Mouse (Mus musculus): Measurements from ENCODE around the gene Nrf1.
A peak's percentile ranks its signal among the peaks of the same experiment; 100 is the strongest.

Nrf1 gene

DNA sequence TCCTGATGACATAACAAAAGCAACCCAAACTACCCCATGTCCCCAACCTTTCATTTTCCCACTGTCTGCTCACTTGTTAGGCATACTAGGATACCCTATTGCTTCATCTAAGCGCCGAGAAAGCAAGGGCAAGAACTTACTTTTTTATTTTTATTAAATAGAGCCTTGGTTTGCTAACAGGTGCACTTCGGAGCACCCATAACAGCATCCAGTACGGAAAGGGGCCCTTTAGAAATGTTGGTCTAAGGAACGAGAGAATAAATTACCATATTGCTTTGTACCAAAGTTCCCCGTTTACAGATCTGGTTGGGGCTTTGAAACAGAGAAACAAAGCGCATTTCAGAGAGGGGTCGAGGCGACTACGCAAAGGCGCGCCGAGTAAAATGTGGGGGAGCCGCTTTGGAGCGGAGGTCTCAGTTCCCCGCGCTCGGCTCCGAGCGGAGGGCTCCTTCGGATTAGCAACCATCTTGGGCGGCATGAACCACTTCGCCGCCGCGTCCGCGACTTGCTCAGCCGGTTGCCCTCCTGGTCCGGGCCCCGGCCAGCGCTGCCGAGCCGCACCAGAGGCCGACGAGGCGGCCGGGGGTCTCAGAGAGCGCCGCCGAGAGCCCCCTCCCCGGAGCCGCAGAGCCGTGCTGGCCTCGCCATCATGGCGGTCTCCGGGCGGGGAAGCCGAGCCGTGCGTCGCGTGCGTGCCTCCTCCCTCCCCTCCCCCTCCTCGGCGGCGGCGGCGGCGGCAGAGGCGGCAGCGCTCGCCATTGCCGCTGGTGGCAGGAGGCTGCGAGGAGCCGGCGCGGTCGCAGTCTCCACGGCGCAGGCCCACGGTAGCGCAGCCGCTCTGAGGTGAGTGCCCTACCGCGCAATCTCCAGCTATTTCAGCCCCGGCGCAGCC, at the start of gene Nrf1:
TSS of gene Nrf1 (plus strand) at position 718 of the 892 bp plus-strand sequence.
- peak; percentile 94 for DNase-seq

- peak; percentile 31 for DNase-seq
Observed at GRCm38 (mm10) chr6:29998140-29998539, 49.6 kb upstream of the Nrf1 start.

DNA sequence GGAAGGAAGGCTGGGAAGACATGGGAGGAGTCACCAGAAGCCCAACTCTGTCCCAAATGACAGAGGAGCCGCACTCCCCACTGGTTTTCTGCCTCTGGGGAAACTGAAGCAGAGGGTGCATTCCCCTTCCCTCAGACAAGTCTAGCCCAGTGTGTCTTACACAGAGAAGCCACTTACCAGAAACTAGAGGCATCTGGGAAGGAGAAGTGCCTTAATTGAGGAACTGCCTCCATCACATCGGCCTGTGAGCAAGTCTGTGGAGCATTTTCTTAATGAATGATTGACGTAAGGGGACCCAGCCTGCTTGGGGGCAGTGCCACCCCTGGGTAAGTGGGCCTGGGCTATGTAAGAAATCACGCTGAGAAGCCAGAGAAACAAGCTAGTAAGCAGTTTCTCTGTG, 49.0 kb upstream of the Nrf1 start:
- DNase-seq: no peak

GRCm38 (mm10) chr6:30002628-30003027, 45.2 kb upstream of the Nrf1 start:
- DNase-seq: no peak

- no peak for DNase-seq
Observed at GRCm38 (mm10) chr6:30005851-30006250, 41.9 kb upstream of the Nrf1 start.

- DNase-seq: no peak
Observed at GRCm38 (mm10) chr6:30009204-30009603, 38.6 kb upstream of the Nrf1 start.

GRCm38 (mm10) chr6:30013520-30013919, 34.3 kb upstream of the Nrf1 start:
- DNase-seq: no peak

GRCm38 (mm10) chr6:30014187-30014864, 33.5 kb upstream of the Nrf1 start:
- DNase-seq: no peak

DNA sequence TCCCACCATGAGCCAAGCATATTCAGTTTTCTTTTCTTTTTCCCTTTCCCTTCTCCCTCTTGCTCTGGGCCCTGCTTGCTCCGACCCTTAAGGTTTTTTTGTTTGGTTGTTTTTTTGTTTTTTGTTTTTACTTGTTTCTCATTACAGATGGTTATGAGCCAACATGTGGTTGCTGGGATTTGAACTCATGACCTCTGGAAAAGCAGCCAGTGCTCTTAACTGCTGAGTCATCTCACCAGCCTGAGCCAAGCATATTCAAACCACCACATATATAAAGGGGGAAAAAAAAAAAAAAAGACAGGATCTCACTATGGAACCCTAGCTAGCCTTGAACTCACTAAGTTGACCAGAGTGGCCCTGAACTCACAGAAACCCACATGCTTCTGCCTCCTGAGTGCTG, 26.5 kb upstream of the Nrf1 start:
- no peak for DNase-seq

DNA sequence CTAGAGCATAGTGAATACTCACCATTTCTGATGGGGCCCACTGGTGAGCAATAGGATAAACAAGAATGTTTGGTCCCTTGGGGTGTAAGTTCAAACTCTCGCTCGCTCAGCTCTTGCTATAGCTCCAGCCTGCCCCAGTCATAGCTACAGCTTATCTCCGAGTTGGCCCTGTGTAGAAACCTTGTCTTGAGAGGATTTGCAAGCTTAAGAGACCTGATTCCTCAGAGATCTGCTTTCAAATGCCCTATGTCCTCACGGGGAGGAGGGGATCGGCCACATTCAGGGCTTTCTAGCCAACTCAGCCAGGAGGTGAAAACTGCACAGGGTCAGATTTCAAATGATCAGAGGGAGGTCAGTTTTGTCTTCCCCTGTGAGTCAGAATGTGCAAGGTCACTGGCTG, 26.1 kb upstream of the Nrf1 start:
- no peak for DNase-seq

GRCm38 (mm10) chr6:30026799-30027198, 21.0 kb upstream of the Nrf1 start:
- DNase-seq: peak; percentile 88

GRCm38 (mm10) chr6:30028358-30028757, 19.4 kb upstream of the Nrf1 start:
- DNase-seq: no peak

- DNase-seq: no peak
Observed at GRCm38 (mm10) chr6:30035112-30035511, 12.7 kb upstream of the Nrf1 start.

DNA sequence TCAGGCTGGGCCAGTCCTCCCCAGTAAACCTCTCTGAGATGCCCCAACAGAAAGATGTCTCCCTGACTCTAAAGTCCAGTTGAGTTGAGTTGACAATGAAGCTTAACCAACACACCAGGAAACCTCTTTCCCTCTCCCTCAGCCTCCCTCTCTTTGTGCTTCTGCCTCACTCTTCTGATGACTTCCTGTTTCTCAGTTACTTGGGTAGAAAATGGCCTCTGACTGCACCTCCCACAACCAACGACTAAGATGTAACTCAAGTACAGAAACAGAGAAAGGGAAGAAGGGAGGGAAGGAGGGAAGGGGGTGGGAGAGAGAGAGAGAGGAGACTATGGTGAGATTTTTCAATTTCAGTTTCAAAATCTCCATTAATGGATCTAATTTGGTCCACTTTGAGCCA, 6.3 kb upstream of the Nrf1 start:
- DNase-seq: no peak

DNA sequence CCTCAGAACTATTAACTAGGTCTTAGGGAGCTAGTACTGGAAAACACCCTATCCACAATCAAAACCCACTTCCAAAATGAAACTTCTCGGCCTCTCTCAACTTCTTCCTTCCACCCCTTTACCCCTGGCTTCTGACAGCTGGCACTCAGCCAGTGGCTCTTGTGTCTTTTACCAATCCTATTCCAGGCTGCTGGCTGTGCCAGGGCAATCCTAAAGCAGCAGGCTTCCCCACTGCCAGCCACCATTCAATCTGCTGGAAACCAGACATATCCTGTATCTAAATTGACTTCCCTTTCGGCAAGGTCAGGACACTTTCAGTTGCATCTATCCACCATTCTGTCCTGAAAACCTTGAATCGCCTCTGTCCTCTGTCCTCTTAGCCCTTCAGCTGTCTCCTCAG, 5.3 kb upstream of the Nrf1 start:
- peak; percentile 24 for DNase-seq

DNA sequence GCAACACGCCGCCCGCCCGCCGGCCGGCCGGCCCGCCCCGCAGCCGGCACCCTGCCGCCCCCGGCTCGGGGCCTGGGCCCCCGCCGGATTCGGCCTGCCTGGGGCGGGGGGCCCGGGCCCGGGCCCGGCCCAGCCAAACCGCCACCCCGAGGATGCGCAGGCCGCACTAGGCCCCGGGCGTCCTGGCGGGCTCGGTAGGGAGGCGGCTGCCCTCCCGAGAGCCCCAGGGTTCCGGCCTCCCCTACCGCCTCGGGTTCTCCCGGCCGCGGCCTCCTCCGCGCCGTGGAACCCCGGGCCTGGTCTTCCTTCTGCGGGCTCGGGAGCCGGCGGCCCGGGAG, 344 bp downstream of the Nrf1 start:
- DNase-seq: no peak

GRCm38 (mm10) chr6:30048501-30049353, 939 bp downstream of the Nrf1 start:
- DNase-seq: peak; percentile 73

DNA sequence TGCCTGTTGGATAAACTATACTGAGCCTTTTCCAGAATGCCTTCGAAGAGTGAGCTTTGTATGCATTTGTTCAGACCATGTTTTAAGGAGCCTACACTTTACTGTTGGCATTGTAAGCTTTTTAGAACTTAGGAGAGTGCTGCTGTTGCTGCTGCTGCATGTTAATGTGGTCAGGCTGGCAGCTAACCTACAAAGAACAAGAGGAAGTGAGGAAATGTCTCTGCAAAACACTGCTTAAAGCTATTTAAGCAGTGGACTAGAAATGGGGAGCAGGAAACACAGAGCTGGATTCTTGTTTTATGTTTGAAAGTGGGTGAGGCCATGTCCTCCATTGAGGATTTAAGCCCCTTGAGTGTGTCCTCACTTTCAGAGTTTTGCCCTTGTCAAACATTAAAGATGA, 5.3 kb downstream of the Nrf1 start:
- DNase-seq: no peak

DNA sequence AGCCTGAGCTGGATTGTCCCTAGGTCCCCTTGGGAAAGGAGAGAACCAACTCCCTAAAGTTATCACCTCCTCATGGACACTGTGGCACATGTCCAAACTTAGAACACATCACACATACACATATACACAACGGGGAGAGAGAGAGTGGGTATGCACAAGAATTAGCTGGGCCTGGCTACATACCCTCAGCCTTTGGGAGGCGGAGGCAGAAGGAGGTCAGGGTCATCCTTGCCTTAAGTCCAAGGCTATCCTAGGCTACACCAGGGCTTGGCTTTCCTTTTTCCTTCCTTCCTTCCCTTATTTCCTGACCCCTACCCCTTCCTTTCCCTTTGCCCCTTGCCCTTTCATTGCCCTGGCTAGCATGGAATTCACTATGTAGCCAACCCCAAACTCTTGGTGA, 14.8 kb downstream of the Nrf1 start:
- DNase-seq: no peak

- no peak for DNase-seq
Observed at GRCm38 (mm10) chr6:30065369-30065768, 17.6 kb downstream of the Nrf1 start.

DNA sequence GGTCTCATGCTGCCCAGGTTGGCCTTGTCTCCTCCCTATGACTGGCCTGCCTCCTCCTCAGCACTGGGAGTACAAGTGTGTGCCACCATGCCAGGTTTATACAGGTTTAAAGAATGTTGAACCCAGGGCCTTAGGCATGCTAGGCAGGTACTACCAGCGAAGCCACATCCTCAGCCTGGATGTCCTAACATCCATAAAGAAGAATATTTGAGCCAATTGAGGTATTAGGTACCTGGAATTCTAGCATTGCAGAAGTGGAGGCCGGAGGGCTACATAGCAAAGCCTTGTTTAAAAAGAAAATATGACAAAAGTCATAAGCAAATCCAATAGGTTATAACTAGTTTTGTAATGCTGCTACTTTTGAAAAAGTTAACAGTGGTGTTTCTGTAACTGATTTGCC, 19.0 kb downstream of the Nrf1 start:
- no peak for DNase-seq

DNA sequence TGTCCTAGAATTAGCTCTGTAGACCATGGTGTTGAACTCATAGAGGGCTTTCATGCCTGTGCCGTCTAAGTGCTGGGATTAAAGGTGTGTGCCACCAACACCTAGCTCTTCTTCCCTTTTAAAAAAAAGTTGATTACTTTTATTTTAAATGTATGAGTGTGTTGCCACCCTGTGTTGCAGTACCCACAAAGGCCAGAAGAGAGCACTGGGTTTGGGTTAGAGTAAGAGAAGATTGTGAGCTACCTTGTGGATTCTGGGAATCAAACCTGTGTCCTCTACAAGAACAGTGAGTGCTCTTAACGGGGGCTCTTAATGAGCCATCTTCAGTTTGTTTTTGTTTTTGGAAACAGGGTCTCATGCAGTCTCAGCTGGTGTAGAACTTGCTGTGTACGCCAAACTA, 24.7 kb downstream of the Nrf1 start:
- peak; percentile 18 for DNase-seq

- no peak for DNase-seq
Observed at GRCm38 (mm10) chr6:30078938-30079529, 31.2 kb downstream of the Nrf1 start.
